Mouse (Mus musculus): ENCODE data around the gene Msantd2.
A peak's percentile ranks its signal among the peaks of the same experiment; 100 is the strongest.

Gene Msantd2

DNA sequence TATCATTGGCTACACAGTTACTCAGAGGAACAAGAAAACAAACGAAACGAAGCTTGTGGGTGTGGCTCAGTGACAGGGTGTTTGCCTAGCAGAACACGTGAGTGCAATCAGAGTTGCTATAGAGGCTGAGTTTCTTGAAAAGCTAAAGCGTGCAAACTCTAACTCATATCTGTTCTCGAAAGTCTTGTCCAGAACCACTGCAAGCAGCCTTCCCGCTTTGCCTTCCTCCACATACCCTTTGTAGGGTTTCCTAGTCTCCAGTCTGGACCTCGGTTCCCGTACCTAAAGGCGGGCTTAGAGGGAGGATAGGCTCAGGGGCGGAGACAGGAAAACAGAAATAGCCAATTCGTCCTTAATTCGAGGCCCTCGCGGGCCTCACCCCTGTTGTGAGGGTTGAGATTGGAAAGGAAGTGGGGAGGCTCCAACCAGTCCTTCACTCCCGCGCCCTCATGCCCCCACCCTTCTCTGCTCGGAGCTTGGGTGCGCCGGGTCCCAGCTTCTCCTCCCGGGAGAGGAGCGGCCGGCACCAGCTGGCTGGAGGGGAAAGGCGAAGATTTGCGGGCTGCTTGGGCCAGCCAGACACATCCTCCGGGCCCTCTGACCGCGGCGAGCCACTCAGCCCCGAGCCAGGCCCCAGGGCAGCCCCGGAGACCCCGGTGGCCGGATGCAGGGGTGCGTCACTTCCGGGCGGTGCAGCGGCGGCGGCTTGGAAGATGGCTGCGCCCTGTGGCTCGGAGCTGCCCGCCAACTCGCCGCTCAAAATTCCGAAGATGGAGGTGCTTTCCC is at the start of gene Msantd2:
Gene Msantd2, plus strand, starts transcription at position 709 of the 786 bp plus-strand sequence.
- peak; percentile 95 to 96 for DNase-seq

DNA sequence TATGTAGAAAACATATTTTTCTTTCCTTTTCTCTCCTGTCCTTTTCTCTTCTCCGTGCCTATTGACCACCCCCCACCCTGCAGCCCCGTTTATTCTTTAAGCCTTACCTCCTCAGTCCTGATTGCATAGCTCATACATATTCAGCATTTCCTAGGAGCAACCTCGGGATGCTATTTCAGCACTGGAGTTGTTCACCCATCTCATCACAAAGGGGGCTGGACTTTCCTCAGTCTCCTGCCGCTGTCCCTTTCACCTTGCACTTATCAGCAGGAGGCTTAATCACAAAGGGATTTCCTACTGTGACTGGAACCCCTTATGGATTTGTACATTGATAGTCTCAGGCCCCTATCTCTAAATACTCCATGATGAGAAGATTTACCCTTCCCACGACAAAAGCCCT is 36.7 kb upstream of the Msantd2 start:
- DNase-seq = no peak

DNA sequence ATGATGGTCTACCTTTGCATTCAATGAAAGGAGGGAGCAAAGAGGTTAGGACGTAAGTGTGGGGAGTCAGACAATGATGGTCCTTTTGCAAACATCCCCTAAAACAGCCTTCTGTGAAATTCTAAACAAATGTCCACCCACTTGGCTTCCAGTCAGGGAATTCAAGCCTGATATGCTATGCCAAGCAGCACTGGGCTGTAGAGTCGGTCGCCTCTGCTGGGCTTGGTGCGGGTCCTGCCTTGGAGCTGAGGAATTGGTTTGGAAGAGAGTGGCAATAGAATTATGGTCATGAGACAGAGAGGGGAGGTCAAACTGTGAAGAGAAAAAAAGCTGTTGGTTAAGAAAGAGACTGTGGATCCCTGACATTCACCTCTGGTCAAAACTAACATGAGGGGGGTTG is 35.8 kb upstream of the Msantd2 start:
- DNase-seq = no peak

DNA sequence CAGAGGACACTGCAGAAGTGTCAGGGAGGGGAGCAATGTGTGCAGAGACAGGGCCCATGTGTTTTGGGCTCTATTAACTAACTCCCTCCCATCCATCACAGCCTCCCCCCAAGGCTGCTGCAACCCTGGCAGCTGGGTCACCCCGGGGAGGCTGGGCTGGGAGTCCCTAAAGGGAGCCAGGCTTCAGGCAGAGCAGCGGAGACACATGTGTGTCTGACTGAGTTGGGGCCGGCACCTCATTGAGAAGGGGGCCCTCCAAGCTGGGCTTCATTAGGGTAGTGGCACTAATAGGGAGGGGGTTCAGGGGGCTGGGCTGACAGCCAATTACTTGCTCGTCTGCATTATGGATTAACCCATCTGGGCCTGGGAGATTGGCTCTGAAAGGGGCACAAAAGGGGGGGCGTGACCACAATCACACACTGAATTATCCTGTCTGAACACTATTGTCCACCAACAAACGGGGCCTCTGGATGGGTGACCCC is 35.1 kb upstream of the Msantd2 start:
- DNase-seq = no peak

DNA sequence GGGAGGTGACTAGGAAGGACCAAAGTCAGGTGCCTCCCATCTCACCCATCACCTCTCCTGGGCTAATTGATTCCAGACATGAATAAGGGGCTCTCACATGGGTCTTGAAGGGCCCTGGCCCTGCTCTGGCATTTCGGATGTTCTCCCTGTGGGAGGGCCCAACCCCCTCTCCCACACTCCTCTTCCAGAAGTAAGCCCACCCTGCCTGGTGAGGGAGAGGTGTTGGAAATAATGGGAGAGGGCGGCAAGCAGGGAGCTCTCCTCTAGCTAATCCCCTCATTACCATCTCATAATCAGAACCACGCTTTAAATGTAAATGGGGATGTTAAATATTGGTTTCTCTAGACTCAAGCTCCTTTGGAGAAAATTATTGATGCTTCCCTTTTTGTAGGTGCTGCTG is 34.1 kb upstream of the Msantd2 start:
- no peak for DNase-seq

DNA sequence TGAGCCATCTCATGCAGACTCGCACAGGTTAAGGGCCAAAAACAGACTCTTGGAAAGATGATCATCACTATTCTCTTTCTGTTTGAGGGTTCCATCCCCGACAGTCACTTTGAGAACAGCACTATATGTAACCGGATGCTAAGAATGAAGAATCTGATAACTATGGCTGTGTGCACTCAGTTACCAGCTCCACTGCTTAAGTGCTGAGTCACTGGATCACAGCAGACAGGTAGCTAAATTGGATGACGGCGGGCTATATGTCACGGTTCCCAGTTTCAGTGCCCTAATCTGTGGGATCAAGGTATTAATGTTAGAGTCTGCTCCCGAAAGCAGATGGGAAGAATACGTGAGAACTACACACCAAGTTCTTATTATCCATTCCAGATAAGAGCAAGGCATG is 33.3 kb upstream of the Msantd2 start:
- DNase-seq = no peak

DNA sequence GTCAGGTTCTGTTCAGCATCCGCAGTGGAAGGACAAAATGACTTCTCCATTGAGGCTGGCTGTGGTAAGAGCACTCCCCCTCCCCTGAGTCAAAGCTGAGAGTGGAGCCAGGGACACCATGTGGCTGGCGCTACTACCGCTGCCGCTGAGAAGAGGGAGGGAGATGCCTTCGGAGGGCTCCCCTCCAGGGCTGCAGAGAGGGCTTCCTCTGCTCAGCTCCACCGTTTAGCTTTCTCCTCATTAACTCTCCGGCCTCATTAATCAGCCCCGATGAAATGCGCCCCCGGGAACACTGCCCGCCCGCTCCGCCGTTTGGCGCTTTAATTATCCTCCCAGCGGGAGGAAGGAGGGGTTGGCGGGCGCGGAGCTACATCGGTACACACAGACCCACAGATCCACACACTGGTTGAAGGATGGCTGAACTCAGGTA is 32.6 kb upstream of the Msantd2 start:
- peak; percentile 57 to 60 for DNase-seq

DNA sequence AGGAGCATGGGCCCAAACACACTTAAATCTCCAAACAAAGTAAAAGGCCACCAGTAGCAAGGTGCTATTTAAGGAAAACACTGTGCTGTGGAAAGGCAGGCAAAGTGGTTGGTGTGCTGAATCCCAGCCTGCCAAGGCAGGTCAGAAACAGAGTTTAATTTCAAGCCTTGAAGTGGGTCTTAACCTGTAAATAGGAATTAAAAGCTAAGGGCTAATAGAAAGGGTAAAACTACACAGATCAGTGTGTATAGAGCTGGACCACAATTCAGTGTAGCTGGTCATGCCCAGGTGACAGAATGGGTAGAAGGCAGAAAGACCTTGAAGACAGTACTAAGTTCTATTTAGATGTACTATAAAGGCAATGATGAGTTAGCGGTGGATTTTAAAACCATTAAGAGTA is 32.0 kb upstream of the Msantd2 start:
- DNase-seq = no peak

DNA sequence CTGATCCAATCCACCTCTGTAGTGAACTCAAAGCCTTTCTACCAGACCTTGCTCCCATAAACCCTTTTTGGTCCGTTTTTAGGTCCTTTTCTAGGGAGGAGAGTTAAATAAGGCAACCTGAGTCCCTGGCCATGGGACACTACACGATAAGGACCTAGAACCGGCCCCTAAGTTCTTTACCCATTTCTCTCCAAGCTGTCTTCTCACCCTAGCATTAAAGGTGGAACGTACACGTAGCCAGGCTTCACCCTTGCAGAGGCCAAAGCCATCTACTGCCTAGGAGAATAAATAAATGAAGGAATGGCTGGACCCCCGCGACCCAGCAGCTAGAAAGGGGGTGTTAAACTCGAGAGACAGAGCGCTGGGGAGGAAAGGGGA is 29.5 kb upstream of the Msantd2 start:
- no peak for DNase-seq

DNA sequence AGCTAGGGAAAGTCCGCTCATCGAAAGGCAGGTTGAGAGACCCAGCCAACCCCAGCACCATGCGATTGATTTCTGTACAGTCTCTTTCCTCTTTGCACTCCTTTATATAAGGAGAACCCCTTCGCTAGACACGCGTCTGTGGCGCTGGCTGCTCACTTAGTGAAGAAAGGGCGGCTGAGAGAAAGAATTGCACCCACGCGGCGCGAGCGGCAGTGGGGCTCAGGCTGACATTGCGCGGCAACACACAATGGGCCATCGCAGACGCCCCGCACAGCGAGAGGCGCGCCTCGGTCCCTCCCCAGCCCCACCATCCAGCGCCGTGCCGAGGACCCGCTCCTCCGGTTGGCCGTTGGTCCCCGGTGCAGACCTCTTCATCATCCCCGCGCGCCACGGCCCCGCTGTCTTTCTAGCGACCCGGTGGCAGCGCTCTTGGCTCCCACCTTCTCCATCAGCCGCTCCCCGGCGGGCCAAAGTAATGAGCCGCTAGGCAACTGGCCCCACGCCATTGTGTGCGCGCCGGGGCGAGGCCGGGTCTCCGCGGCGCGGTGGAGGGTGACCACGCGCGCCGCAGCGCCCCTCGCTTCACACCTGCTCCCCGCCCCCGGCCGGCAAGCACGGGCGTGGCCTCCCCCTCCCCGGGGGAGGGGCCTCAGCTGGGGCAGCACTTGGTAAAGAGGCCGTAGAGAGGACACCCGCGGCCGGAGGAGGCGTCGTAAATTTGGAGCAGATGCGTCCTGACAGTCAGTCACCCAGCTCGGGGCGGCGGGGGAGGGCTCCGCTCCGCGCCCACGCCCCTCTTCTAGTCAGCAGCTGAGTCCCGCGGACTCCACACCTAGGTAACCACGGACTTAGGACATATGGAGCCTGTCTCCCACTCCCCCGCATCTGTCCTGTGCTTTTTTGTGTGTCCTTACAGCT is 28.8 kb upstream of the Msantd2 start:
- peak; percentile 56 to 71 for DNase-seq

DNA sequence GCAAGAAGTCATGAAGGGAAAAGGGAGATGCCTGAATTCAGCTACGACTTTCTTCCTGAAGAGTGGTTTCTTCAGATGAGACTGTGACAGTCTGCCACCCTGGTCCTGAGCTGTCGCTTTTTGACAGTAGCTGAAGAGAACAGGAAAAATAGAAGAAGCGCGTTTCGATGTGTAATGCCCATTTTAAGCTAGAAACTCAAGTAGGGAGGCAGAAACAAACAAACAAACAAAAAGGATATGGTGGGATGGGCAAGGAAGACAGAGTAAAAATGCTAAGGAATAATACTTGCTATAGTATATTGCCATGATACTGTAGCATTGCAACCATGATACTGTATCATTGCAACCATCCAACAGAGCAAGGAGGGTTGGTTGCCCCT is 28.2 kb upstream of the Msantd2 start:
- DNase-seq = no peak

DNA sequence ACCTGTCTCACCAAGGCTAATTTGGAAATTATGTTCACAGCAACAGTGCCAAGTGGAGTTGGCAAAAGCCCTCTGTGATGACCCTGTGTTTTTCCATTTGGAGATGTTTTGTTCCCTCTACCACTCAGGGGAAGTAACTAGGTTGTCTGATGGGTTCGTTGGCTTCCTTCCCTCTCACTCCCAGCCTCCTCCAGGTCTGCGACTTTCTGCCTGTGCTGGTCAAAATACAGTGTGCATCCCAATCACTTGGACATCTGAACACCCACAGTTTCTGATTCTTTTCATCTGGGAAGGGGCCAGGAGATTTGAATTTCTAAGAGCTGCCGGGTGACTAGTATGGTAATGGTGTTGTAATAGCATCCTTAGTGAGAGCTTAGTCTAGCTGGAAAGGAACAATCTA is 27.5 kb upstream of the Msantd2 start:
- no peak for DNase-seq

DNA sequence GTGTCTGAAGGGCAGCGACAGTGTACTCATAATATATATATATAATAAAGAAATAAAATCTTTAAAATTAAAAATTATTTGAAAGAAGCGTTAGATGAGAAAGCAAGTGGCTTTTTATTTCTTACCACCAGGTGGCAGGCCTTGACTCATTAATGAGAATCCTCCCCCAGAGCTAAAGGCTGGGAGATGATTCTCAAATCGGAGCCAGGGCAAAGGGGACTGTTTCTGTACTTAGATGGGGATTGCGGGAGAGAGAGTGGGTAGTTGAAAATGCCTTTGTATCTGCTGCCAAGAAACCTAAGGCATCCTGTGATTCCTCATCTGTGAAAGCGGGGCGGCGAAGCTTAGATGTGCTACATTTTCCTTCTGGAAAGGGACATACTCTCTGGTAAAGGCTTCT is 26.4 kb upstream of the Msantd2 start:
- peak; percentile 59 to 70 for DNase-seq

DNA sequence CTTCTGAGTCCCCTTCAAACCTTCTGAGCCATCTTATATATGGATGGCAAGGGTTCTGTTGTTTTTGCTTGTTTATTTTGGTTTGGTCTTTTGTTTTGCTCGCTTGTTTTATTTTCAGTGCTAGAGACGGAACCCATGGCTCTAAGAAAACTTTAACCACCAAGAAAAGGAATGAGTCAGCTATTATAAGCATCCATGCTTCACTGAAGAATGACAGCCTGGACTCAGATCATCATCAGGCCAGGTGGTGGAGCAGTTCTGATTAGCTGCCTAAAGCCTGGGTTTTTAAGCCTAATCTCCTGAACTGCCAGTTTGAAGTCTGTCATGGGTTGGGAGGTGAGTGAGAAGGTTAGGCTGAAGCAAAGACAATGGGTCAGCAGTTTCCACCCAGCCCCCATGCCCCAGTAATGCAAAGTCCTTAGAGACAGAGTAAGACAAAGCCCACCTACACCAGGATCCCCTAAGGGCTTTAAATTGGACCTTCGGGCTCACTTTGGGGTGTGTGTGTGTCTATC is 15.5 kb upstream of the Msantd2 start:
- peak in 1 of 2 experiments; percentile 18 for DNase-seq

DNA sequence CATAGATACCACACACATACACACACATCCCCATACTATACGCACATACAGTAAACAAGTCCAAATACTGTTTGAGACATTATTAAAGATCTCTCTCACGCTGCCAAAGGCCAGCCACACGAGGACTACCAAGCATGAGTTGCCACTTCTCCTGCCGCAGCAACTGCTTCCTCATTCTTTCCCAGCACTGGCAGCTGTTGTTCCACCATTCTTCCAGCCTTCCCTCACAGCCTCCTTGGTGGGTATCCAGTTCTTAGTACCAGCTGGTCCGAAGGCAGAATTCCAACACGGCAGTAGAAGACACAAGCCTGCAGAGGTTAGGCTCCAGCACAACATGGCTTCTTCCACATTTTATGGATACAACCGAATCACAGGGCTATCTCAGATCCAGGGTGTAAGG is 14.2 kb upstream of the Msantd2 start:
- no peak for DNase-seq

DNA sequence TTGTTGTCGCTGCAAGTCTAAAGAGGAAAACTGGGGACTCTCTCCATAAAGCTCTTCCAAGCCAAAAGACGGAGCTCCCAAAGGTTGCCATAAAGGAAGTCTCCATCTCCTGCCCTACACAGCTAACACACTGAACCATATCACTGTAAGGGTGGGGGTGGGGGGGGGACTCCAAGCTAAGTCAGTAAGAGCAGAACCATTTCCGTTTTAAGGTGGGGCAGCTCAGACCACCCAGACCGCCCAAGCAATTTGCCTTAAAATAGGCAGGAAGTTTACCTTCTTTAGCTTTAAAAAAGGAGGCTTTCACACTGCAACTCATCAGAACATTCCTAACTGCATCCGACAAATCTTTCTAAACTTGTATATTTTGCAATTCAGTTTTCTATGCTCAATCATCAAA is 4.0 kb upstream of the Msantd2 start:
- no peak for DNase-seq

DNA sequence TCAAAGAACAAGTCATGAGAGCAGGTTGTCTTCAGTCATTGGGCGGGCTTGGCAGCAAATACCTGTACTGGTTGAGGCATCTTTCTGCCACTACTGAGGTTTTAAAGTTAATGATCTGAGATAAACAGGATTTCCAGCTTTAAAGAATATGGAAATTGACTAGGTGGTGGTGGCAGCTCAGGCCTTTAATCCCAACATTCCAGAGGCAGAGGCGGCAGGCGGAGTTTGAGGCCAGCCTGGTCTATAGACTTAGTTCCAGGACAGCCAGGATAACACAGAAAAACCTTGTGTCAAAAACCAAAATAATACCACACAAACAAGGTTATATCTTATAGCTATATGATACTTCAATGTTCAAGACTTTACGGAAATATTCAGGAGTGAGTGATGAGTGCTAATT is 1.1 kb upstream of the Msantd2 start:
- peak; percentile 6 to 38 for DNase-seq

DNA sequence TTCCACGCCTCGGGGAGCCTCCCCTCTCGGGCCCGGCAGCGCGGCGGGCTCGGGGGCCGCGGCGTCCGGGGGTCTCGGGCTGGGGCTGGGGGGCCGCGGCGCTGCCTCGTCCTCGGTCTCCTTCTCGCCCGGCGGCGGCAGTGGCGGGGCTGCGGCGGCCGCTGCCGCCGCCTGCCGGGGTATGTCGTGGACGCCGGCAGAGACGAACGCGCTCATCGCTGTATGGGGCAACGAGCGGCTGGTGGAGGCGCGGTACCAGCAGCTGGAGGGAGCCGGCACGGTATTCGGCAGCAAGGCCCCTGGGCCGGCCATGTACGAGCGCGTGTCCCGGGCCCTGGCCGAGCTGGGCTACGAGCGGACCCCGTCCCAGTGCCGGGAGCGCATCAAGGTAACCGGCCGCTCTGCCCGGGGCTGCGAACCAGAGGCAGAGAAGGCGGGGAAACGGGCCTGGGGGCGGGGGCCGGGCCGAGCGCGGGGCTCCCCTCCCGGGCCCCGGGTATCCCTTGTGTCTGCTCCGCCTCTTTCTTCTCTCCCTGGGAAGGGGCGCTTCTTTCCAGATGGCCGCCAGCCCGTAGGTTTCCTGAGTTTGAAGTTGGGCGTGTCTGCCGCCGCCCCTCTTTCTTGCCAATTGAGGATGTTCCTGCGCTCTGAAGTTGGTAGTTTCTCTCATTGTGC is 464 bp downstream of the Msantd2 start:
- peak; percentile 69 to 78 for DNase-seq

DNA sequence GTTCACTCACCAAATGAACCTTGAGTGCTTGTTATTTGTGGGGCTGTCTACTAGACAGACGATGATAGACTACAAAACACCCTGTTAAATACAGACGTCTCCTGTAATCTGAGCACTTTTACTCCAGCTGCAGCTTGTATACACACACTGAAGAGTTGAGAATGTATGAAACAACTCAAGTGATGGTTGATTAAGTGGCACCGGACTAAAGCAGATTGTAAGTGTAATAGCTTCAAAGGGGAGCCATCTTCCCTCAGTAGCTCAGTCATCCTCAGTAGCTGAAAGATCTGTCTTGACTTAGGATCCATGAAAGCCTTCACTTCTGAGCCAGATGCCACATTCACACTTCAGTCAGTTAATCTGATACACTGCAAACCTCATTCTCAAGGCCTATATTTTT is 6.6 kb downstream of the Msantd2 start:
- DNase-seq = no peak

DNA sequence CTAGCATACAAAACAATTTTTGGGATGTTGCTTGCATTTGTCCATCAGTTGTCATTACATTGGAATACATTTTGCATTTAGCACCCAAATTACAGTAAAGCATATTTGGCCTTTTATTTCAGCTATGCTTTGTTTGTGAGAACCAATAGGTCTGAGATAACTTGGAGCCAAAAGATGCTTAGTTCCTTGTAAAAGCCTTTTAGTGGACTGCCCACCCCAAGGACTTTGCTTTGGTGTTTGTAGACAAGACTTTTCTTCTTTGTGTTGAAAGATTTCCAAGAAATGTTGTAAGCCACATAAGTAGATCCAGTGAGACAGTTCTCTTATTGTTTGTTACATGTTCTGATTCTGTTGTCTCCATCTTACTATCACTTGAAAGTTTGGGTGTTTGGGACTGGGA is 7.2 kb downstream of the Msantd2 start:
- no peak for DNase-seq

DNA sequence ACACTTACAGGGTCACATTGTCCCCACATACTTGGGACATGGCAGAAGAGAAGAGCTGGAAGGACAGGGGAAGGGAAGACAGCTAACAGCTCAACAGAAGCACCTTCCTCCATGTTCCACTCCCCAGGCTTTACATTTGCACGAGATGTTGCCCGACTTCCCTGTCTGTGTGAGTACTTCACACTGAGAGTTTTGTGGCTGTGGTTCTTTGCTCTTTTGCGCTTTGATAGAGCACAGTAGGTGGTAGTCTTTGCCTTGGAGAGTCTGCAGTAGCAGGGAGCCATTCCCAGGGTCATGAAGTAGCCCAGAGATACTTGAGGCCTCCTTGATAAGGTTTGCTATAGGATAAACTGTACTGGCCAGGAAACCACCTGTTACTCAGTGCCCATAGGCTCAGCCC is 11.1 kb downstream of the Msantd2 start:
- no peak for DNase-seq

DNA sequence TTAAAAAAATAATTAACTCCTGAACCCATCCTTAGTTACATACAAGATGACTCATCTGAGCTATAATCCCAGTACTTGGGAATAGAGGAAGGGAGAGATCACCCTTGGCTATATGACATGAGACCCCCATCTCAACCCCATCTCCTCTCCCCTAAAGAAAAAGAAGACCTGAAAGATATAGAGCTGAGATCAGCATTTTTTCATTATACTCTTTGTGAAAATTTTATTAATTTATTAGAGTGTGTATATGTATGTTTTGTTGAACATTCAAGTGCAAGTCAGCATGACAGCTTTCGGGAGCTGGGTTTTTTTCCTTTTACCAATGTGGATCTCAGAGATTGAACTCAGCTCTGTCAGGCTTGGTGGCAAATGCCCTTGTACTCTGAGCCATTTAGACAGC is 12.1 kb downstream of the Msantd2 start:
- DNase-seq = no peak

DNA sequence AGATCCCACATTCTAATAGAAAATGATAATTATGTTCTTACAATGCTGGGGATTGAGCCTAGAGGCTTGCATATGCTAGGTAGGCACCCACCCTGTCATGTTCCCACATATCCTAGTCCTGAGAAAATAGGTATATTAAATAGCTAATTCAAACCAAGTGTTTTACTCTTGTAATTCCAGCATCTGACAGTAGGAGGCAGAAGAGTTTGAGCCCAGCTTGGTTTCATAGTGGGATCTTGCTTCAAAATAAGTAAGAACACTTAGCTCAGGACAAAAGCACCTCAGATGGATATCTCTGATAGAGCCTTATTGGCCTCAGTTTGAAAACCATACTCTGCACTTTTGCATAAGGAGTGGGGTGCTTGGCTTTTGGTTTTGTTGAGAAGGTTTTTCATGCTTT is 15.2 kb downstream of the Msantd2 start:
- no peak for DNase-seq
